Comparison of ENCODE assay signal across 12 mouse cellular contexts in the genomic region with DNA sequence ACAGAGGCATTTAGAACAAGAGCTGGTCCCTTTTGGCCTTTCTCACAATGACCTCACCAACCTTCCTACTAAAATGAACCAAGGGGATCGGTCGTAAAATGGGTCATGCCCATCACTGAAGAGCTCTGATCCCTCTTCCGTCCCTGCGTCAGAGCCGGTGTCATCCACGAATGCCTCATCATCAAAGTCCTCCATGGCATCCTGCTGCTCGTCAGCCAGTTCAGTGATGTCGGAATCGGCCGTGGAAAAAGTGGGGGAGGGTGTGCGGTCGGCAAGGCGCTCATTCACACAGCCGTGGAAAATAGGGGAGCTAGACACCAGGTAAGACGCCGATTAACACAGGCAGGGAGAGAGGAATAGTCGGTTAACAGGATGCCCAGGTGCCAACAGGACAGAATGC. TPM values are rescaled to one million over a fixed set of nuclear protein-coding genes. Genes with fewer than 3 reads are reported as not detected.
A peak's percentile ranks its signal among the peaks of the same experiment; 100 is the strongest.
DNase-seq lines count a peak whose midpoint lies in the region; ATAC-seq and TF ChIP-seq lines count a peak whose summit lies in the region.
"Had no signal": no experiment of that assay in that cellular context is flagged by ENCODE, and none has a peak within 500 bp of the region (broad histone marks: within the 10 kb centered on the region; RNA-seq: fewer than 3 reads in every experiment).

No protein-coding gene starts in this region.

- H3K9me3 ChIP-seq in kidney, embryonic 15.5 days (replicated peaks): no peaks in the 10 kb centered on the region; the same call in 1 of the 2 replicates
- no peaks in the 10 kb centered on the region for H3K9me3 ChIP-seq in forebrain, postnatal 0 days (ENCODE audit: low read length)
- H3K9me3 ChIP-seq in midbrain, embryonic 16.5 days (replicated peaks; ENCODE audit: control insufficient read depth, low read length, poor library complexity, severe bottlenecking): no peaks in the 10 kb centered on the region
- H3K9me3 ChIP-seq: liver, embryonic 15.5 days had no signal

- no peak for TF ChIP-seq CTCF in forebrain, postnatal 0 days (IDR thresholded peaks at IDR 0.05; ENCODE audit: low read depth)

- H3K27ac ChIP-seq in kidney, embryonic 15.5 days: peak overlapping the region; percentile 9; the same call in 1 of the 2 replicates
- H3K27ac ChIP-seq in forebrain, postnatal 0 days (ENCODE audit: low read depth, low read length): peak overlapping the region; percentile 54
- peak overlapping the region; percentile 75 for H3K27ac ChIP-seq in midbrain, embryonic 16.5 days (ENCODE audit: low read length)
- H3K27ac ChIP-seq: heart, adult 2 months; liver, embryonic 15.5 days had no signal

- intact Hi-C loops in heart, postnatal 36 days (cut with DNase I): no loop called here

- no peak for ATAC-seq in kidney, embryonic 15.5 days (replicated peaks; ENCODE audit: low FRiP score)
- ATAC-seq in forebrain, postnatal 0 days: peak; percentile 30
- ATAC-seq in midbrain, embryonic 16.5 days: no peak

- DNase-seq in kidney, adult 11 months: no peak
- peak; percentile 15 for DNase-seq in embryo, embryonic 11 days
- DNase-seq in forebrain, postnatal 0 days: no peak
- no peak for DNase-seq in adrenal gland, adult 18-20 months (ENCODE audit: low spot score in 2 of 2)
- DNase-seq in liver: no peak
- no peak for DNase-seq in heart, postnatal 36 days
- DNase-seq: heart, adult 2 months; kidney, adult 2 months had no signal

- H3K36me3 ChIP-seq in kidney, embryonic 15.5 days: peaks cover 66% of the 10 kb centered on the region
- peaks cover 74% of the 10 kb centered on the region for H3K36me3 ChIP-seq in forebrain, postnatal 0 days (ENCODE audit: insufficient read depth)
- H3K36me3 ChIP-seq in midbrain, embryonic 16.5 days (ENCODE audit: control insufficient read depth, insufficient read depth, low read length): peaks cover 43% of the 10 kb centered on the region

- H3K27me3 ChIP-seq in kidney, embryonic 15.5 days: no peaks in the 10 kb centered on the region
- H3K27me3 ChIP-seq in forebrain, postnatal 0 days (ENCODE audit: insufficient read depth, low read length): no peaks in the 10 kb centered on the region
- no peaks in the 10 kb centered on the region for H3K27me3 ChIP-seq in midbrain, embryonic 16.5 days (ENCODE audit: control insufficient read depth, insufficient read depth, low read depth, low read length)
- H3K27me3 ChIP-seq: CH12.LX; liver, embryonic 15.5 days had no signal

- H3K4me1 ChIP-seq in kidney, embryonic 15.5 days: peaks cover 16% of the 10 kb centered on the region
- H3K4me1 ChIP-seq in forebrain, postnatal 0 days (ENCODE audit: insufficient read depth): 0 out of 2 replicates have a peak, but pooled peaks cover 2% of the 10 kb centered on the region
- H3K4me1 ChIP-seq in midbrain, embryonic 16.5 days (ENCODE audit: control insufficient read depth, insufficient read depth, low read length): peaks cover 10% of the 10 kb centered on the region
- H3K4me1 ChIP-seq: liver, embryonic 15.5 days had no signal

- no peak overlapping the region for H3K4me3 ChIP-seq in kidney, embryonic 15.5 days (replicated peaks)
- H3K4me3 ChIP-seq in forebrain, postnatal 0 days (ENCODE audit: low read depth, low read length): no peak overlapping the region
- no peak overlapping the region for H3K4me3 ChIP-seq in midbrain, embryonic 16.5 days (ENCODE audit: low read depth, low read length)
- H3K4me3 ChIP-seq: heart, adult 2 months; liver, embryonic 15.5 days had no signal

- H3K9ac ChIP-seq in kidney, embryonic 15.5 days: no peak overlapping the region
- H3K9ac ChIP-seq in forebrain, postnatal 0 days: 0 out of 2 replicates have a peak overlapping the region, but pooled peaks have one; percentile 1
- H3K9ac ChIP-seq in midbrain, embryonic 16.5 days (ENCODE audit: low read depth, low read length): 0 out of 2 replicates have a peak overlapping the region, but pooled peaks have one; percentile 21
- H3K9ac ChIP-seq: liver, embryonic 15.5 days had no signal

- WGBS in kidney, embryonic 15.5 days: 64% methylated on average over 17 of the region's 17 CpGs
- 20% methylated on average over 17 of the region's 17 CpGs for WGBS in forebrain, postnatal 0 days
- 40% methylated on average over 17 of the region's 17 CpGs for WGBS in midbrain, embryonic 16.5 days

- H3K4me2 ChIP-seq in kidney, embryonic 15.5 days: no peak overlapping the region
- no peak overlapping the region for H3K4me2 ChIP-seq in forebrain, postnatal 0 days (ENCODE audit: low read depth)
- H3K4me2 ChIP-seq in midbrain, embryonic 16.5 days (ENCODE audit: low read length): no peak overlapping the region
- H3K4me2 ChIP-seq: liver, embryonic 15.5 days had no signal

RNA-seq across cellular contexts. Expression of gene Pgd, which starts 53.9 kb away (rescaled TPM):
- polyA plus RNA-seq in kidney, embryonic 15.5 days (2015; fragmentation: Nextera tagmentation; extraction: Ambion mirVana): 124 and 129 TPM in 2 replicates
- 24.1 and 24.8 TPM in 2 replicates for total RNA-seq in forebrain, postnatal 0 days (2014; rRNA removed)
- polyA plus RNA-seq in forebrain, postnatal 0 days (2015; fragmentation: Nextera tagmentation; extraction: Ambion mirVana): 79.8 and 86.0 TPM in 2 replicates
- 110 and 114 TPM in 2 replicates for polyA plus RNA-seq in midbrain, embryonic 16.5 days (2015; fragmentation: Nextera tagmentation; extraction: Ambion mirVana)
- 100 to 1,000 TPM; 330 to 533 TPM for total RNA-seq in adrenal gland, adult 18-20 months (2021)
- total RNA-seq in heart, postnatal 36 days (2021): 10 to 100 TPM; 36.1 to 42.7 TPM

Comparison
In these comparisons a context has a peak if more than half of its experiments do, and no peak if none do; other contexts are left out.
1. H3K27ac ChIP-seq: peak in every context shown above with its lines; median percentile 75 in midbrain, embryonic 16.5 days; 54 in forebrain, postnatal 0 days; 9 in kidney, embryonic 15.5 days.
2. RNA of gene Pgd, which starts 53.9 kb away (total RNA-seq): 330 to 533 TPM in adrenal gland, adult 18-20 months; 36.1 to 42.7 TPM in heart, postnatal 36 days and 24.1 to 24.8 TPM in forebrain, postnatal 0 days; every median in the first group is over 4 times any median in the second.